Mouse (Mus musculus): Measurements from ENCODE around the gene H2afv. TPM values are rescaled to one million over a fixed set of nuclear protein-coding genes. Genes with fewer than 3 reads are reported as not detected.
"Not testable (repeated sequence)": the region's sequence is repeated elsewhere in the genome, so short reads cannot be mapped to it uniquely, and the experiment has no call there.

H2afv gene
- polyA plus RNA-seq, 1 experiment from 2014 or later: 693 TPM

DNA sequence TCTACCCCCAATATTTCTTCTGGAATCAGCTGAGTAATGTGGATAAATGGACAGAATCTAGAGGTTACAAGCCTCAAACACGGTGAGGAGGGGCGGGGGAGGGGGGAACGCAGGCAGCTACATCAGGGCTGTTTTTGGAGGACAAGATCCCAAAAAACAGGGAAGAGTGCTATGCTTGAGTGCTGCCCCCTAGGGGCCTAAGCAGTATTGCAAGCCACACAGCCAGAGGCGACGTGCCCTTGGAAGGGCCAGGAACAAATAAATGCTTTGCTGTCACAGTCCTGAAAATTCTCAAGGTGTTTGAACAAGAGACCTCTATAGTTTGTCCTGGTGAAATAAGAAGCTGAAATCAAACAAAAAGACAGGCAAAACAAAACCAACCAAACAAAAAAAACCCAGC, 32.6 kb downstream of the H2afv start:
- 4% methylated on average over 5 of the region's 5 CpGs for WGBS
- H3K27ac ChIP-seq: no peak overlapping the region
- H3K27me3 ChIP-seq: no peaks in the 10 kb centered on the region
- no peaks in the 10 kb centered on the region for H3K9me3 ChIP-seq
- H3K4me3 ChIP-seq: no peak overlapping the region
- ATAC-seq (ENCODE audit: insufficient number of reproducible peaks, insufficient read depth, low FRiP score, low TSS enrichment): no peak
- H3K9ac ChIP-seq: no peak overlapping the region
- peaks cover 14% of the 10 kb centered on the region for H3K4me1 ChIP-seq
- H3K4me2 ChIP-seq (replicated peaks): no peak overlapping the region
- H3K36me3 ChIP-seq: no peaks in the 10 kb centered on the region

DNA sequence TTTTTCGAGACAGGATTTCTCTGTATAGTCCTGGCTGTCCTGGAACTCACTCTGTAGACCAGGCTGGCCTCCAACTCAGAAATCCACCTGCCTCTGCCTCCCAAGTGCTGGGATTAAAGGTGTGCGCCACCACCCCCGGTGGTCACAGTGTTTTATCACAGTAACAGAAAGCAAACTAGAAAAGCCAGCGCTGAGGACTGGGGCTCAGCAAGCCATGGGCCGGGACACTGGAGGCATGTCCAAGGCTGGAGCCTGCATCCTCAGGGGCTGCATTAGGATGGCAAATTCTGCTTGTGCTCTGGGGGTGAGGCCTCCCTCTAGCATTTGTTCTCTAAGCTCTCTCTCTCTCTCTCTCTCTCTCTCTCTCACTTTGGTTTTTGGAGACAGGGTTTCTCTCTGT, 33.5 kb downstream of the H2afv start:
- not testable (repeated sequence) for H3K9ac ChIP-seq; H3K4me2 ChIP-seq (replicated peaks); H3K4me3 ChIP-seq; H3K36me3 ChIP-seq; ATAC-seq (ENCODE audit: insufficient number of reproducible peaks, insufficient read depth, low FRiP score, low TSS enrichment); H3K9me3 ChIP-seq; H3K27ac ChIP-seq; H3K27me3 ChIP-seq
- WGBS: 90% methylated on average over 5 of the region's 5 CpGs
- peaks cover 24% of the 10 kb centered on the region for H3K4me1 ChIP-seq

DNA sequence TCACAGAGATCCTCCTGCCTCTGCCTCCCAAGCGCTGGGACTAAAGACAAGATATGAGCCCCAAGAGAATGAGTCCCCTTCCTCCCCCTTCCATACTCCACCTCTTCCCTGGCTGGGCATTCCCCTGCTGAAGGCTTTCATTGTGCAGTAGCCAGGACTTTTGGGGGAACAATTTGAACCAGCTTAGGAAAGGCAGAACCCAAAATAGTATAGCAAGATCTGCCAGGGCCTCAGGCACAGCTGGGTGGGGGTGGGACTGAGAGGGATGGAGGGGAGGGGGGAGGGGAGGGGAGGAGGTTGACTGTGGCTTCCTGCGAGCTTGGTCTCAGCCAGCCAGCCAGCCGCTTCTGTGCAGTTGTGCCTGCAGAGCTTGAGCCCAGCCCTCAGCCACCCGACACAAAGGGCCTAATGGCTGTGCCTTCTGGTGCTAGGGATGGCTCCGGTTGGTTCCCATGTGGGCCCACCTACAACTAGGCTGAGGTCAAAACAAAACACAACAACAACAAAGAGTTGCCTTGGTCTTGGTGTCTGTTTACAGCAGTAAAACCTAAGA, 34.1 kb downstream of the H2afv start:
- no peak overlapping the region for H3K27ac ChIP-seq
- H3K4me1 ChIP-seq: peaks cover 29% of the 10 kb centered on the region
- no peak for ATAC-seq (ENCODE audit: insufficient number of reproducible peaks, insufficient read depth, low FRiP score, low TSS enrichment)
- H3K27me3 ChIP-seq: no peaks in the 10 kb centered on the region
- H3K4me2 ChIP-seq (replicated peaks): no peak overlapping the region
- 43% methylated on average over 5 of the region's 5 CpGs for WGBS
- H3K9ac ChIP-seq: no peak overlapping the region
- H3K9me3 ChIP-seq: no peaks in the 10 kb centered on the region
- H3K36me3 ChIP-seq: peaks cover 6% of the 10 kb centered on the region
- H3K4me3 ChIP-seq: no peak overlapping the region

DNA sequence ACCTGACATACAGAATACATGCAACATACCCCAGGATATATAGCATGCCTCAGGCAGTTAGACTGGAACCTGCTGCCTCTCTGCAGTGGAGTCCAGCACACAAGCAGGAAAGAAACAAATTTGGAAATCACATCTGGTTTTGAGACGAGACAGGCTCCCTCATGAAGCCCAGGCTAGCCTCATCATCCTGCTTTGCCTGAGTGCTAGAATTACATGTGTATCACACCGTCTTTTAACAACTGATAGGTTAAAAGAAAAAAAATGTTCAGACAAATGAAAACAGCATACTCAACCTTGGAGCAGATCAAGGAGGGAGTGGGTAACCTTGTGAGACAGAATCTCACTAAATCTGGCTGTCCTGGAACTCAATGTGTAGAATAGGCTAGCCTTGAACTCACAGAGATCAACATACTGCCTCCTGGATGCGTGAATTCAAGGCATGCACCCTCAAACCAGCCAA, 37.1 kb downstream of the H2afv start:
- Histone ChIP-seq H3K36me3 (peaks cover 35% of the 10 kb centered on the region), H3K4me2 (replicated peaks) (no peak overlapping the region), H3K9ac (no peak overlapping the region), H3K27ac (peak overlapping the region; percentile 90), H3K4me1 (peaks cover 28% of the 10 kb centered on the region), H3K4me3 (no peak overlapping the region), H3K9me3 (no peaks in the 10 kb centered on the region), H3K27me3 (no peaks in the 10 kb centered on the region)
- no peak for ATAC-seq (ENCODE audit: insufficient number of reproducible peaks, insufficient read depth, low FRiP score, low TSS enrichment)
- 63% methylated on average over 3 of the region's 3 CpGs for WGBS

DNA sequence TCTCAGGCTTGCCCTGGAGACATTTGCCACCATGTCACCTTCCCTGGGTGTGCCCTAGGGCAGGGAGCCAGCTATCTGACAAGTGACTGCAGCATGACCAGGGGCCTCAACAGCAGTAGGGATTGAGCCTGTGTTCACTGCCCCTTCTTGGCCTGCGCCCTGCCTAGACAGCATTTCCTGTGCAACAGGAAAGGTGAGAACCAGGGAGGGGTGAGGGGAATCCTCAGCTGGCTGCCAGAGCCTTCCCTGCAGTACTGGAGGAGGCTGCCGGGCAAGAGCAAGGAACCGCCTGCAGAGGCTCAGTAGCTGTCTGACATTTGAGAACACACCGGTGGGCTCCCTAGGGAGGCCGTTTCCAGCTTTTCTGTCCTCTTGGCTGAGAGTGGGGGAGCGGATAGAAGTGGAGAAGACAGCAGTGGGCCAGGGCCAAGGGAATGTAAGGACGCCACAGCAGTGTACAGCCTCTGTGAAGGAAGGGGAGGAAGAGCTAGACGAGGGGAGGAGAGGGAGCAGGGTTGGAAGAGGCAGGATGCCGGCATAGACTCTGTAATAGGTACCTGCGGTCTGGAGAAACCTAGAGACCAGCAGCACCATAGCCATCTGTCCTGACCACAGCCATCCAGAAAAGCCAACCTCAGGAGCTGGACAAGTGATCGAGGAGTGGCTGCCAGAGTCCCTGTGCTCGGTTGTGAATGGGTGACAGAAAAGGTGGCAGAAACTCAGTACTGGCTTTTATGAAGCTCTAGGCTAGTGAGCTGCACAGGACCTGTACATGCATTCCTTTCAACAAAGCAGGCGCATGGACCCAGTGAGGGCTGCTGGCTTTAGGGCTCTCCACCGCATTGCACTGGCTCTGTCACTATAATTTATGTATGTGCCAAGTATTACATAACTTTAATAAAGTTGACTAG, 37.7 kb downstream of the H2afv start:
- Histone ChIP-seq H3K27me3 (no peaks in the 10 kb centered on the region), H3K4me1 (peaks cover 28% of the 10 kb centered on the region), H3K9me3 (no peaks in the 10 kb centered on the region), H3K4me2 (replicated peaks) (peak overlapping the region; percentile 29), H3K36me3 (peaks cover 42% of the 10 kb centered on the region), H3K9ac (0 out of 2 replicates have a peak overlapping the region, but pooled peaks have one; percentile 25), H3K4me3 (no peak overlapping the region), H3K27ac (peak overlapping the region; percentile 90)
- 26% methylated on average over 14 of the region's 14 CpGs for WGBS
- peak; percentile 53 for ATAC-seq (ENCODE audit: insufficient number of reproducible peaks, insufficient read depth, low FRiP score, low TSS enrichment)

DNA sequence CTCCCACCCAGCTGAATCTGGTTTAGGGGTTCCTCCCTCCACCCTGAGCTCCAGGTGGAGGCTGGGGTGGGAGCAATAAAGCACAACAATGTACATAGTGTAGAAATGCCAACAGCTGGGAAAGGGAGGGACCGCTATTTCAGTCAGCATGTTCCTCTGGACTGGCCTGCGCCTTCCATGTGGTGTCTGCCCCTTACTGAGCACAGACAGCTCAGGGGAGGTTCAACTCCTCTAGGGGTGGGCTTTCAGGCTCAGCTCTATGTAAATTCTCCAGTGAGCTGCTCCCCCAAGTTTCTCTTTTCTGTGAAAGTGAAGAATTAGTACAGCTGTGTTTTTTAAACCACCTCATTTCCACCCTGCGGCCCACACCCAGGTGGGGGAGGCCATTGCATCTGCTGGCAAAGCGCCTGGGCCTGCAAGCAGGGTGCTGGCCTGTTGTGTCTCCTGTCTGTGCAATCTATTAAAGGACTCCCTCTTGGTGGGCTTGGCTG, 38.6 kb downstream of the H2afv start:
- Histone ChIP-seq H3K4me3 (no peak overlapping the region), H3K4me2 (replicated peaks) (peak overlapping the region; percentile 17; the same call in 1 of the 2 replicates), H3K4me1 (peaks cover 28% of the 10 kb centered on the region), H3K27me3 (no peaks in the 10 kb centered on the region), H3K36me3 (peaks cover 51% of the 10 kb centered on the region), H3K9me3 (no peaks in the 10 kb centered on the region), H3K27ac (peak overlapping the region; percentile 90), H3K9ac (peak overlapping the region; percentile 29; the same call in 1 of the 2 replicates)
- 62% methylated on average over 4 of the region's 4 CpGs for WGBS
- ATAC-seq (ENCODE audit: insufficient number of reproducible peaks, insufficient read depth, low FRiP score, low TSS enrichment): peak; percentile 35; the same call in 1 of the 2 replicates

DNA sequence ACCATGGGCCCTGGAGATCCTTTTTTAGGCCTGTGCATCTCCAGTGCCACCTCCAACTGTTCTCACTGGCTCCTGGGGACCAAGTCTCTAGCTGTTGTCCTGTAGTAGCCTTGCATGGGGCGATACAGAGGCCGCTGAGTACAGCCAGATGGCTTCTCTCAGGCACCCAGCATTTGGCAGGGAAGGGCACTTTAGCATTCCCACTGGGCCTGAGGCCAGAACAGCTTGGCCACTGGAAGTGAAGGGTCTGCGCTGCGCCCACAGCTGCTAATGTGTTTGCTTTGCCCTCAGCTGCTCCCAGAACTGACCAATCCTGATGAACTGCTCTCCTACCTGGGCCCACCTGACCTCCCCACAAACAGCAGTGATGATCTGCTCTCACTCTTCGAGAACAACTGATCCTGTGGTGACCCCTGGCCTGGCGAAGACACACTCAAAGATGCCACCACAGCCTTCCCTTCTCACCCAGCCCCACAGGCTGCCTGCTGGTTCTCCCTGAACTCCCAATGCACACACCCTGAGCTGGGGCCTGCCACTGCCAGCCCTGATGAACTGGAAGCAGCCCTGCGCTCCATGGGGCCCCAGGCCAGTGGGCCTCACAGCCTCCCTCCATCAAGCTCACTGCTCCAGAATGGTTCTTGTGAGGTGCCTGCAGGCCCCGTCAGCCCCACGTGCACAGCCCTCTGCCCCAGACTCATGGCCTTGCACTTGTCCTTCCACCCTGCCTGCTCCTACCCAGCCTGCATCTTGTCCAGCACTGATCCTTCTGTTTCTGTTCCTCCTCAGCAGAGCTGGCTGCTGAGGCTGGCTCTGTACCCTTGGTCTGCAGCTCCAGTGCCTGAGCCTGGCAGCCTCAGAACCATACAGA, 39.3 kb downstream of the H2afv start:
- H3K36me3 ChIP-seq: peaks cover 56% of the 10 kb centered on the region
- peak overlapping the region; percentile 90 for H3K27ac ChIP-seq
- no peaks in the 10 kb centered on the region for H3K9me3 ChIP-seq
- H3K4me3 ChIP-seq: no peak overlapping the region
- H3K4me2 ChIP-seq (replicated peaks): peak overlapping the region; percentile 17; the same call in 1 of the 2 replicates
- no peaks in the 10 kb centered on the region for H3K27me3 ChIP-seq
- peaks cover 24% of the 10 kb centered on the region for H3K4me1 ChIP-seq
- ATAC-seq (ENCODE audit: insufficient number of reproducible peaks, insufficient read depth, low FRiP score, low TSS enrichment): no peak
- 91% methylated on average over 9 of the region's 9 CpGs for WGBS
- H3K9ac ChIP-seq: peak overlapping the region; percentile 29; the same call in 1 of the 2 replicates

DNA sequence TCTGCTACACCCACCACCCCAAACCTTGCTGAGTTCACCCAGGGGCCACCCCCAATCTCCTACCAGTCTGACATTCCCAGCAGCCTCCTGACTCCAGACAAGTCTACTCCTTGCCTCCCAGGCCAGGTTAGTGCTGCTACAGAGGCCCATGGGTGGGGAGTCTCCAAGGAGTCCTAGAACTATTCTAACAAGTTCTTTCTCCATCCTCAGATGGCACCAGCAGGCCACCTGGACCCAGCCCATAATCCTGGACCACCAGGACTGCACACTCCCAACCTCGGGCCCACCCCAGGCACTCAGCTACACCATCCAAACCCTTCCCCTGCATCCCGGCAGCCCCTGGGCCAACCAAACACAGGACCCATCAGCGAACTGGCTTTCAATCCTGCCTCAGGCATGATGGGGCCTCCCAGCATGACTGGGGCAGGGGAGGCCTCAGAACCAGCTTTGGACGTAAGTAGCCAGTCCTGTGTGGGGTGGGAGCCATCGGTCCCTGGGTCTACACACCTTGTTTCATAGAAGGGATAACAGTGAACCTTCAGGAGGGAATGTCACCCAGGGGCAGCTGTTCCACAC, 40.3 kb downstream of the H2afv start:
- 89% methylated on average over 5 of the region's 5 CpGs for WGBS

DNA sequence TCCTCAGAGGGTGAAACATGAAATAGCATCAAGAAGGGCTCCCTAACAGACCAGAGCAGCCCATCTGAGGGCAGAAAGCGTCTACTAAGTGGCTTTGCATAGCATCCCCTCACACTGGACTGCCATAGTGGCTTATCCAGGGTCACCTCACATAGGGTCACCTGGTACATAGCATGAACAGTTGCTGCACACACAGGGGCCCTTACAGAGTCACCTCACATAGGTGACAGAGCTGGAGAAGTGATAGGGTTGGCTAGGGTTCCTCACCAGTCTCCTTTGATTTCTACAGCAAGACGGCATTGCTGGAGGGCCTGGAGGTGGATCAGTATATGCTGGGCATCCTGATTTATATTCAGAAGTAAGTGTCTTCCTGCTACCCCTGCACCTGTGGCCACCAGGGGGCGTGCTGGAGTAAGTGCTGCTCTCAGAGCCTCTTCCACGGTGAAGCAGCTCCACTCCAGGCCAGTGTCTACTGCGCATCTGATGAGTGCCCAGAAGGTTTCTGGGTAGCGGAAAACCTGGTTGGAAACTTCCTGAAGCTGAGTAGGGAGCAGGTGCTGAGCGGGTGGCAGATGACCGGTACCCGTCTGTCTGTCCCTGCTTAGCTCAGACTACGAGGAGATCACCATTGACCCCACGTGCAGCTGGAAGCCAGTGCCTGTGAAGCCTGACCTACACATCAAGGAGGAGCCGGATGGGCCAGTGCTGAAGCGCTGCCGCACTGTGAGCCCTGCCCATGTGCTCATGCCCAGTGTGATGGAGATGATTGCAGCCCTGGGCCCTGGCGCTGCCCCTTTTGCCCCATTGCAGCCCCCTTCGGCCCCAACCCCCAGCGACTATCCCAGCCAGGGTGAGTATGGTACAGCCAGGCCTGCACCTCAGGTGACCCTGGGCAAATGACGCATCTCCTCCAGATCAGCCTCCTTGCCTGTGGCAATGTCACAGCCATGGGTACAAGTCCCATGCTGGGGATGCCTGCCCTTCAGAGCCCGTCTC, 41.4 kb downstream of the H2afv start:
- H3K27ac ChIP-seq: no peak overlapping the region
- whole genome bisulfite sequencing: 87% methylated on average over 19 of the region's 19 CpGs
- no peaks in the 10 kb centered on the region for H3K9me3 ChIP-seq
- no peak overlapping the region for H3K9ac ChIP-seq
- ATAC-seq (ENCODE audit: insufficient number of reproducible peaks, insufficient read depth, low FRiP score, low TSS enrichment): no peak
- no peak overlapping the region for H3K4me2 ChIP-seq (replicated peaks)
- H3K4me3 ChIP-seq: no peak overlapping the region
- H3K27me3 ChIP-seq: no peaks in the 10 kb centered on the region
- H3K4me1 ChIP-seq: peaks cover 24% of the 10 kb centered on the region
- peaks cover 77% of the 10 kb centered on the region for H3K36me3 ChIP-seq

More for the DNA sequence above, 40.3 kb downstream of the H2afv start:
- no peak overlapping the region for H3K4me3 ChIP-seq
- 0 out of 2 replicates have a peak overlapping the region, but pooled peaks have one; percentile 90 for H3K27ac ChIP-seq
- H3K9ac ChIP-seq: no peak overlapping the region
- no peaks in the 10 kb centered on the region for H3K9me3 ChIP-seq
- no peak for ATAC-seq (ENCODE audit: insufficient number of reproducible peaks, insufficient read depth, low FRiP score, low TSS enrichment)
- H3K36me3 ChIP-seq: peaks cover 66% of the 10 kb centered on the region
- no peak overlapping the region for H3K4me2 ChIP-seq (replicated peaks)
- peaks cover 24% of the 10 kb centered on the region for H3K4me1 ChIP-seq
- no peaks in the 10 kb centered on the region for H3K27me3 ChIP-seq

DNA sequence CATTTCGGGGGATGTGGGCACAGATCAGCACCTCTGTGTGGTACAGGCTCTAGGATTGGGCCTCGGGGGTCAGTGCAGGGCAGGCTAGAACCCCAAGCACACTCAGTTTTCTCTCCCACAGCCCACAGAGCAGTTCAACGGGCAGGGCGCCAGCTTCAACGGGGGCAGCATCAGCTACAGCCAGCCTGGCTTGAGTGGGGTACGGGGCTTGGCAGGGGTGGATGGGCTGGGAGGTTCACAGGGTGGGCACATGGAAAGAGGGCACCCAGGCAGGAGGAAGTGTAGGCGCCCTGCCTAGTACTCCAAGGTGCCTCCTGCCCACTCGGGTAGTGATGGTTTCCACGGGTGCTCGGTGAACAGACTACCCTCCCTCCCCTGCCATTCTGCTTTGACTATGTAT, 46.1 kb downstream of the H2afv start:
- ATAC-seq (ENCODE audit: insufficient number of reproducible peaks, insufficient read depth, low FRiP score, low TSS enrichment): no peak
- Histone ChIP-seq H3K27ac (no peak overlapping the region), H3K4me2 (replicated peaks) (no peak overlapping the region), H3K27me3 (no peaks in the 10 kb centered on the region), H3K9ac (no peak overlapping the region), H3K36me3 (peaks cover 91% of the 10 kb centered on the region), H3K4me3 (no peak overlapping the region), H3K9me3 (no peaks in the 10 kb centered on the region), H3K4me1 (no peaks in the 10 kb centered on the region)
- 94% methylated on average over 10 of the region's 10 CpGs for WGBS
